Mouse (Mus musculus) kidney, adult 2 months (tissue): ENCODE measurements around the gene Rap1a. TPM values are rescaled to one million over a fixed set of nuclear protein-coding genes. Genes with fewer than 3 reads are reported as not detected.

Source experiments
- DNase-seq: peaks from one replicate; pipeline ENCODE4 v3.0.0; 2021
- H3K27ac ChIP-seq: fragments of 200-500 bp; 2 replicates; pipeline ENCODE4 v1.5.1; 2012; ENCODE audit warnings: low read depth, low read length, control low read depth, inconsistent platforms; ENCODE audit not compliant: insufficient read depth
- H3K27me3 ChIP-seq: fragments of 200-500 bp; replicated peaks from 2 replicates; pipeline ENCODE4 v1.6.1; 2012; ENCODE audit warnings: mild to moderate bottlenecking, moderate library complexity, low read length, inconsistent platforms; ENCODE audit not compliant: control insufficient read depth, insufficient read depth
- H3K36me3 ChIP-seq: fragments of 200-500 bp; 2 replicates; pipeline ENCODE4 v1.6.1; 2012; ENCODE audit warnings: mild to moderate bottlenecking, moderate library complexity, low read length, inconsistent platforms; ENCODE audit not compliant: control insufficient read depth, insufficient read depth
- H3K4me1 ChIP-seq: fragments of 200-500 bp; 2 replicates; pipeline ENCODE4 v1.6.1; 2011; ENCODE audit warnings: low read length; ENCODE audit not compliant: control insufficient read depth, insufficient read depth
- H3K4me3 ChIP-seq: fragments of 200-500 bp; 2 replicates; pipeline ENCODE4 v1.5.1; 2011; ENCODE audit warnings: mild to moderate bottlenecking, low read depth, low read length, control low read depth; ENCODE audit not compliant: insufficient read depth
- CTCF ChIP-seq: fragments of 200-500 bp; conservative IDR thresholded peaks from 2 replicates; pipeline ENCODE4 v1.5.1; 2011; ENCODE audit warnings: low read depth, mild to moderate bottlenecking, control low read depth, low read length, moderate library complexity, mixed read lengths; ENCODE audit not compliant: insufficient read depth, insufficient read length
- POLR2A ChIP-seq: fragments of 200-500 bp; IDR thresholded peaks from one replicate; pipeline ENCODE4 v1.6.1; 2011; ENCODE audit warnings: low read depth, low read length, control low read depth
- WGBS: fragments of 180-500 bp; shearing (Covaris S2); methylation state at CpG from one replicate; pipeline ENCODE4 v1.1.7; 2018; 5-methylcytosine and 5-hydroxymethylcytosine counted together
- polyA plus RNA-seq: library from polyadenylated mRNA; depleted of rRNA; stranded (reverse); fragments of >200 nt; gene quantifications from 2 replicates; pipeline ENCODE4 v1.2.3, GENCODE M21; 2012

Rap1a gene
- polyA plus RNA-seq, 1 experiment: 14.3 TPM

GRCm38 (mm10) chr3:105735285-105735684 lies 65.9 kb downstream of the Rap1a start:
- Histone ChIP-seq H3K4me3 (no peak overlapping the region), H3K27me3 (no peaks in the 10 kb centered on the region), H3K36me3 (peaks cover 2% of the 10 kb centered on the region; the same call in 1 of the 2 replicates), H3K4me1 (peaks cover 12% of the 10 kb centered on the region; the same call in 1 of the 2 replicates), H3K27ac (no peak overlapping the region)
- no peak for TF ChIP-seq CTCF
- no peak for TF ChIP-seq POLR2A
- DNase-seq: no peak

GRCm38 (mm10) chr3:105733538-105733937 lies 67.6 kb downstream of the Rap1a start:
- Histone ChIP-seq H3K27ac (no peak overlapping the region), H3K4me3 (no peak overlapping the region), H3K36me3 (peaks cover 2% of the 10 kb centered on the region; the same call in 1 of the 2 replicates), H3K27me3 (no peaks in the 10 kb centered on the region), H3K4me1 (peaks cover 12% of the 10 kb centered on the region; the same call in 1 of the 2 replicates)
- WGBS: 68% methylated on average over 4 of the region's 4 CpGs
- TF ChIP-seq CTCF (no peak), POLR2A (no peak)
- DNase-seq: peak; percentile 25

- no peak for TF ChIP-seq CTCF
- TF ChIP-seq POLR2A: no peak
- WGBS: 95% methylated on average over 4 of the region's 4 CpGs
- peaks cover 2% of the 10 kb centered on the region; the same call in 1 of the 2 replicates for H3K36me3 ChIP-seq
- H3K4me1 ChIP-seq: peaks cover 8% of the 10 kb centered on the region; the same call in 1 of the 2 replicates
- H3K27ac ChIP-seq: no peak overlapping the region
- no peaks in the 10 kb centered on the region for H3K27me3 ChIP-seq
- no peak for DNase-seq
- H3K4me3 ChIP-seq: no peak overlapping the region
Observed at GRCm38 (mm10) chr3:105732360-105732759, 68.8 kb downstream of the Rap1a start.

GRCm38 (mm10) chr3:105726037-105726436 lies 75.1 kb downstream of the Rap1a start:
- no peaks in the 10 kb centered on the region for H3K36me3 ChIP-seq
- H3K27me3 ChIP-seq: no peaks in the 10 kb centered on the region
- 4% methylated on average over 1 of the region's 1 CpGs for WGBS
- no peak overlapping the region for H3K4me3 ChIP-seq
- no peak for TF ChIP-seq POLR2A
- no peak for TF ChIP-seq CTCF
- no peak overlapping the region for H3K27ac ChIP-seq
- peak; percentile 74 for DNase-seq
- no peaks in the 10 kb centered on the region for H3K4me1 ChIP-seq

- Histone ChIP-seq H3K4me1 (no peaks in the 10 kb centered on the region), H3K4me3 (no peak overlapping the region), H3K36me3 (no peaks in the 10 kb centered on the region), H3K27ac (no peak overlapping the region), H3K27me3 (no peaks in the 10 kb centered on the region)
- peak; percentile 11 for DNase-seq
- no peak for TF ChIP-seq CTCF
- TF ChIP-seq POLR2A: no peak
- WGBS: 86% methylated on average over 3 of the region's 3 CpGs
Observed at GRCm38 (mm10) chr3:105722510-105722909, 78.6 kb downstream of the Rap1a start.

- Histone ChIP-seq H3K36me3 (no peaks in the 10 kb centered on the region), H3K4me1 (no peaks in the 10 kb centered on the region), H3K27me3 (no peaks in the 10 kb centered on the region), H3K27ac (no peak overlapping the region), H3K4me3 (no peak overlapping the region)
- 68% methylated on average over 2 of the region's 2 CpGs for WGBS
- no peak for DNase-seq
- TF ChIP-seq POLR2A (no peak), CTCF (no peak)
Observed at GRCm38 (mm10) chr3:105721681-105722201, 79.4 kb downstream of the Rap1a start.

GRCm38 (mm10) chr3:105720514-105720913 lies 80.6 kb downstream of the Rap1a start:
- no peak for TF ChIP-seq CTCF
- Histone ChIP-seq H3K4me3 (no peak overlapping the region), H3K4me1 (no peaks in the 10 kb centered on the region), H3K36me3 (no peaks in the 10 kb centered on the region), H3K27me3 (no peaks in the 10 kb centered on the region), H3K27ac (no peak overlapping the region)
- 81% methylated on average over 4 of the region's 4 CpGs for WGBS
- no peak for DNase-seq

- H3K27ac ChIP-seq: no peak overlapping the region
- H3K36me3 ChIP-seq: no peaks in the 10 kb centered on the region
- 72% methylated on average over 4 of the region's 4 CpGs for WGBS
- H3K27me3 ChIP-seq: no peaks in the 10 kb centered on the region
- no peak overlapping the region for H3K4me3 ChIP-seq
- TF ChIP-seq POLR2A: no peak
- no peak for TF ChIP-seq CTCF
- DNase-seq: no peak
- H3K4me1 ChIP-seq: no peaks in the 10 kb centered on the region
Observed at GRCm38 (mm10) chr3:105719979-105720378, 81.2 kb downstream of the Rap1a start.
